Mouse (Mus musculus): ENCODE data around the gene Hoxd11. TPM values are rescaled to one million over a fixed set of nuclear protein-coding genes. Genes with fewer than 3 reads are reported as not detected.

The Hoxd11 gene
- total RNA-seq, 2 experiments from 2014 or later: not detected

GRCm38 (mm10) chr2:74687698-74688555, 8.6 kb downstream of the Hoxd11 start:
- Histone ChIP-seq H3K4me3 (peak overlapping the region; percentile 43), H3K27ac (no peak overlapping the region)

DNA sequence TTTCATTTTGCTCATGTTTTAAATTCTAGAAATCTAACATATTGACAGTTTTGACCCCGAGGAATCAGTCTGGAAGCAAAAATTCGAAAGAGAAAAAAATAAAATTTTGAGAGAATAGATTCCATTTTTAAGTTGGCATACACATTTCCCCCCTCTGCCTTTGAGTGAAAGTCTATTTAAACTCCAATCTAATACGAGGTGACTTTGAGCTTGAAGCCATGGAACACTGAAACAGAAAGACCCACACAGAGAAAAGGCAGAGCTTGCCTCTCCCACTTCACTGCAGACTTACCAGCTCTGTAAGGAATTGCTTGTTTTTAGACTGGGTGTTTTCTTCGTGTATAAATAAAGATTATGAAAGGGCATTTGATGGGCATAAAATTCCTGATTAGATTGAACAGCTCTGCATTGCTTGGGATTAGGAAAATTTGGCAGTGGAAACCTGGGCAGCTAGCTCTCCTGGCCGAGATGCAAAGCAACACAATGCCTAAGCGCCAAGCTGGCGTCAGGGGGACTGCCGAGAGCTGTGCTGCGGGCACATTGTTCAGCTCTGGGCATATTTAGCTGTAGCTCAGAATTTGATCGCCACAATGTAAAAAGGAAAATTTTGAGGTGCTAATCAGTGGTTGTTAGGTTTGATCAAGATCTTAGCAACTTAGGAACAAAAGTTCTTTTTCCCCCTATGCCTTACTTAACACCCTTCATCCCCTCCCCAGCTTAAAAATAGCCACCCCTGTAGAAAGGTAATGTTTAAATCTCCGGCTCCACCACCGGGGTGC, 9.6 kb downstream of the Hoxd11 start:
- Histone ChIP-seq H3K4me3 (no peak overlapping the region), H3K27ac (no peak overlapping the region; the same call in 1 of the 2 replicates)
- intact Hi-C loops (cut with DNase I): no loop called here
- no peak for TF ChIP-seq CTCF (IDR thresholded peaks at IDR 0.05)
- no peak for DNase-seq

More at GRCm38 (mm10) chr2:74687698-74688555, 8.6 kb downstream of the Hoxd11 start:
- intact Hi-C loops (cut with DNase I): no loop called here
- DNase-seq: peak; percentile 24
- TF ChIP-seq CTCF (IDR thresholded peaks at IDR 0.05): no peak

GRCm38 (mm10) chr2:74689574-74690337, 10.4 kb downstream of the Hoxd11 start:
- Histone ChIP-seq H3K27ac (peak overlapping the region; percentile 41), H3K4me3 (peak overlapping the region; percentile 27)
- DNase-seq: peak; percentile 25
- no peak for TF ChIP-seq CTCF (IDR thresholded peaks at IDR 0.05)
- intact Hi-C loops (cut with DNase I): no loop called here

DNA sequence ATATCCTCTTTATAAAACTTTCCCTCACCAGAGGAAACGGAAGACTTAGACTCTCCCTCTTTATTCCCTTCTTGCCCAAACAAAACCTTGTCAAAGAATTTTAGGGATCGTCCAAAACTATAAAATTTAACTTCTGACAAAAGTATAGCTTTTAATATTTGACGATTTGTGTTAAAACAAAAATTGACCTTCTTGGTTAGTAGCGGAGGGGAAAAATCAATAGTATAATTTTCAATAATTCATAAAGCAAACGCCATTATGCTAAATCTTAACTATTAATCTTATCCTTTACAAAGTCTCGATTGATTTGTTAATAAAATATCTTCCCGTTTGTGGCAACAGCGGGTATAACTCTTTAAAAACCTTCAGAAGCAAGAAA, 11.0 kb downstream of the Hoxd11 start:
- peak overlapping the region; percentile 79; the same call in 1 of the 2 replicates for H3K4me3 ChIP-seq
- intact Hi-C loops (cut with DNase I): no loop called here

GRCm38 (mm10) chr2:74691022-74691951, 11.9 kb downstream of the Hoxd11 start, which contains the start of gene Hoxd10:
Gene Hoxd10 (plus strand): TSS chr2:74691924.
- TF ChIP-seq CTCF (IDR thresholded peaks at IDR 0.05): peak; percentile 73
- H3K4me3 ChIP-seq: peak within 1 kb of the TSS; percentile 79
- intact Hi-C loops (cut with DNase I): no loop called here
- DNase-seq: peak; percentile 88
- H3K27ac ChIP-seq: peak within 1 kb of the TSS; percentile 86

More for the DNA sequence above, 11.0 kb downstream of the Hoxd11 start:
- no peak for DNase-seq
- no peak for TF ChIP-seq CTCF (IDR thresholded peaks at IDR 0.05)
- peak overlapping the region; percentile 41 for H3K27ac ChIP-seq

- Histone ChIP-seq H3K27ac (peak overlapping the region; percentile 86), H3K4me3 (peak overlapping the region; percentile 79)
- TF ChIP-seq CTCF (IDR thresholded peaks at IDR 0.05): no peak
- DNase-seq: no peak
- intact Hi-C loops (cut with DNase I): no loop called here
Observed at GRCm38 (mm10) chr2:74691995-74692807, 12.8 kb downstream of the Hoxd11 start.

DNA sequence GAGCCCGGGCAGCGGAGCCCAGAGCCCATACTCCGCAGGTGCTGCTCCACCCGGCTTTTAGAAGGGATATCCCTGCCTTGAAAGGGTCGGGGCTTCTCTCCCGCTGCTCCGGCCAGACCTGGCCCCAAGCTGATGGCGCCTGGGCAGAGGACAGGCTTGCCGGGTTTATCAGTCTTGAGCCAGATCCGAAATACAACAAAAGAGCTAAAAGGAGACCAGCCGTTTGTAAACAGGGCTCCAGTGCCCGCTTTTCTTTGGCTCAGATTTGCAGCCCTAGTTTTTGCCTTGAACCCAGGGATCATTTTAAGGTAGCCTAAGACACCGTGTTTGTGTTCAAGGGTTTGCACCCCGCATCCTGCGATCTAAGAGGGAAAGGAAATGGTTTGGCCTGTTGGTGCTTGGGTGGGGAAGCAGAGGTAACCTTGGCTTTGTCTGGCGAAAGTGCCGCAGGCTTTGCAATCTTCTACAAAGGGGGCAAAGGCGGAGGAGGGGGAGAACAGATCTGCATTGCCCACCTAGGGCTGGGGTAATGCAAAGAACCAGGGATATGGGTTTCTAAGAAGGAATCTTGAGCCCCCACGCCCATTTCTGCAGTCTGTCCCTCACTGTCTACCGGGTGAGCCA, 13.6 kb downstream of the Hoxd11 start:
- Histone ChIP-seq H3K4me3 (peak overlapping the region; percentile 79), H3K27ac (peak overlapping the region; percentile 86)
- intact Hi-C loops (cut with DNase I): no loop called here
- no peak for DNase-seq
- TF ChIP-seq CTCF (IDR thresholded peaks at IDR 0.05): no peak

- intact Hi-C loops (cut with DNase I): no loop called here
- no peak for TF ChIP-seq CTCF (IDR thresholded peaks at IDR 0.05)
- Histone ChIP-seq H3K27ac (no peak overlapping the region), H3K4me3 (peak overlapping the region; percentile 79)
- DNase-seq: no peak
Observed at GRCm38 (mm10) chr2:74693432-74693827, 14.1 kb downstream of the Hoxd11 start.

- Histone ChIP-seq H3K4me3 (peak overlapping the region; percentile 17; the same call in 1 of the 2 replicates), H3K27ac (no peak overlapping the region)
- intact Hi-C loops (cut with DNase I): no loop called here
- DNase-seq: no peak
- peak; percentile 57 for TF ChIP-seq CTCF (IDR thresholded peaks at IDR 0.05)
Observed at GRCm38 (mm10) chr2:74694066-74694465, 14.7 kb downstream of the Hoxd11 start.

- intact Hi-C loops (cut with DNase I): no loop called here
- Histone ChIP-seq H3K4me3 (no peak overlapping the region), H3K27ac (no peak overlapping the region)
- no peak for TF ChIP-seq CTCF (IDR thresholded peaks at IDR 0.05)
- no peak for DNase-seq
Observed at GRCm38 (mm10) chr2:74695383-74695782, 16.0 kb downstream of the Hoxd11 start.
